Mouse (Mus musculus) urinary bladder, adult 18-20 months (tissue): ENCODE data around the gene Trim50.

Experiments used
- DNase-seq, 2 experiments: peaks; one replicate each; pipeline ENCODE4 v3.0.0; 2022; ENCODE audit warnings: low spot score in 2 of 2, mixed read lengths in 2 of 2

Gene Trim50

GRCm38 (mm10) chr5:135369787-135370654, 16.9 kb downstream of the Trim50 start, which contains the start of gene Nsun5:
Nsun5 (plus strand) TSS chr5:135369953.
- DNase-seq: peak; percentile 87 to 96

- DNase-seq: no peak
Measured at GRCm38 (mm10) chr5:135371195-135371594, 18.1 kb downstream of the Trim50 start.

DNA sequence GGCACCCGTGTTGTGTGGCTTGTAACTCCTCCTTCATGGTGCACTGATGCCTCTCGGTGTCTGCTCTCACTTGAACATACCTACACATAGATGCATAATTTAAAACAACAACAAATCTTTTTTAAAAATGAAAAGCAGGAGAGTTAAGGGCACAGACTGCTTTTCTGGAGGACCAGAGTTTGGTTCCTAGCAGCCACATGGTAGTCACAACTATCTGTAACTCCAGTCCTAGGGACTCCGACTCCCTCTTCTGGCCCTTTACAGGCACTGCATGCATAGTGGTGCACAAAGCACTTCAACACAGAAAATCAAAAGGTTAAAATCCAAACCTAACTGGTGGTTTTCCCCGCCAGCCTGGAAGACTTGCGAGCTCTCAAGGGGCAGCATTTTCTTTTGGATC, 20.5 kb downstream of the Trim50 start:
- no peak for DNase-seq

GRCm38 (mm10) chr5:135375167-135375566, 22.1 kb downstream of the Trim50 start:
- DNase-seq: no peak

- no peak for DNase-seq
Measured at GRCm38 (mm10) chr5:135376341-135376740, 23.2 kb downstream of the Trim50 start.

- DNase-seq: no peak
Measured at GRCm38 (mm10) chr5:135380681-135381080, 27.6 kb downstream of the Trim50 start.

GRCm38 (mm10) chr5:135381356-135381925, 28.3 kb downstream of the Trim50 start:
- no peak for DNase-seq

GRCm38 (mm10) chr5:135382746-135383145, 29.7 kb downstream of the Trim50 start:
- no peak for DNase-seq

- no peak for DNase-seq
Measured at GRCm38 (mm10) chr5:135383771-135384170, 30.7 kb downstream of the Trim50 start.

GRCm38 (mm10) chr5:135394004-135394823, 41.1 kb downstream of the Trim50 start, which contains the start of gene Pom121:
Pom121 (minus strand) TSS chr5:135394546.
- peak; percentile 69 to 70 for DNase-seq

GRCm38 (mm10) chr5:135395826-135396225, 42.7 kb downstream of the Trim50 start:
- no peak for DNase-seq

DNA sequence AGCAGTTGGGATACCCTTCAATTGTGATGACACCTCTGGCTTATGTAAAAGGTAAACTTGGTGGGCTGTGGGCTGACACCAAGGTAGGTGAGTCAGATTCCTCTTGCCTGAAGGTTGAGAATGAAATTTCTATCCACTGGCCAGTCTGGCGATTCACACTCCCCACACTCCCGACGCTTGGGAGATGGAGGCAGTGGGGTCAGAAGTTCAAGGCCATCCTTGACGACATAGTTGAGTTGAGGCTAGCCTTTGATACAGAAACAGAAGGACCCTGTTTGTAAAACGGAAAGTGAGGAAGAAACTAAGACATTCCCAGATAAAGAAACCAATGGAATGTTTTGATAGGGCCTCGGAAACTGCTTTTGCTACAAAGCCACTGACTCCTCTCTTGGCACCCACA, 46.3 kb downstream of the Trim50 start:
- no peak for DNase-seq

GRCm38 (mm10) chr5:135400244-135400643, 47.1 kb downstream of the Trim50 start:
- DNase-seq: peak; percentile 44 to 60

- no peak for DNase-seq
Measured at GRCm38 (mm10) chr5:135404623-135405022, 51.5 kb downstream of the Trim50 start.

GRCm38 (mm10) chr5:135405437-135405836, 52.3 kb downstream of the Trim50 start:
- DNase-seq: no peak

DNA sequence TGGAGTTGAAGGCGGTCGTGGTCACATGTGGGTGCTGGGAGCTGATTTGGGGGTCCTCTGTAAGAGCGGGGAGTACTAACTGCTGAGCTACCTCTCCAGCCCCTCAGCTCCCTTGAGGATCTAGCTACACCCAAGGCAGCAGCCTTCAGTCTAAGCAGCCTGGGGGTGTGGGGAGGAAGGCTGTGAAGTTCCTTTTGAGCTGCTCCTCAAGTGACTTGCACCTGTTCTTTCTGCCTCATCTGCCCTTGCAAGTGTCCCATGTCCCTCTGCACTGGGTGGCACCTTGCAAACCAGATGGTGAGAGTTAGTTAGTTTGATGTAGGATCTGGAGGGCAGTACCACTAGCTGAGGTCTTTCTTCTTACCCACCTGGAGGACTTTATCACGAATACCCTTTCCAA, 55.0 kb downstream of the Trim50 start:
- DNase-seq: no peak

- no peak for DNase-seq
Measured at GRCm38 (mm10) chr5:135410266-135410665, 57.2 kb downstream of the Trim50 start.
